Mouse (Mus musculus) erythroblast, embryonic 14.5 days (primary cell): ENCODE results near the gene Arhgef7.

Experiments used
- GATA1 ChIP-seq: IDR thresholded peaks from 2 replicates; pipeline ENCODE4 v1.6.1; 2012; ENCODE audit warnings: low read length, inconsistent platforms, mixed read lengths
- TAL1 ChIP-seq: IDR thresholded peaks from 3 replicates; pipeline ENCODE4 v1.6.1; 2012; ENCODE audit warnings: low read length, inconsistent platforms, mixed read lengths

GRCm38 (mm10) chr8:11704716-11705420 lies 22.7 kb upstream of the Arhgef7 start:
- TF ChIP-seq GATA1 (no peak), TAL1 (no peak)
